Comparison of ENCODE assay signal across 10 mouse cellular contexts in the genomic region with DNA sequence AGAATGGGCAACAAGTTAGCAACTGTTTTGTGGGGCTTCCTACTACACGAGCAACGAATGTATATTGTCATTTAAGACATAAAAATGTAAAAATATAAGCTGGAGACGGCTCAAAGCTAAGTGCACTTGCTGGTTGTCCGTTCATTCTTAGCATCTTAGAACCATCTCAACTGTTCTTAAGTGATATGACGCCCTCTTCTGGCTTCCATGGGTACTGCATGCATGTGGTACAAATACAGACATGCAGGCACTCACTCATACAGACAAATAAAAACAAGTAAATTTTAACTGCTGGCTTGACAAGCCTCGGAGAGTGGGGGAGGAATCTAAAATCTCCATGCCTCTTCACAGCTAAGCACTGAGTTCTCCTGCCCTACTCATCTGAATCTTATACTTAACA. TPM values are rescaled to one million over a fixed set of nuclear protein-coding genes. Genes with fewer than 3 reads are reported as not detected.
DNase-seq lines count a peak whose midpoint lies in the region; ATAC-seq lines count a peak whose summit lies in the region.
"Had no signal": no experiment of that assay in that cellular context is flagged by ENCODE, and none has a peak within 500 bp of the region (broad histone marks: within the 10 kb centered on the region; RNA-seq: fewer than 3 reads in every experiment).

No protein-coding gene starts in this region.

- WGBS in limb, embryonic 11.5 days, result 69% methylated on average over 6 of the region's 6 CpGs
- WGBS in limb, embryonic 10.5 days, result 74% methylated on average over 6 of the region's 6 CpGs

- no peak for ATAC-seq in limb, embryonic 11.5 days (ENCODE audit: insufficient number of reproducible peaks, low FRiP score, low TSS enrichment, low read depth)
- no peak for ATAC-seq in monocyte, adult 5-6 weeks (replicated peaks; ENCODE audit: insufficient number of reproducible peaks, low FRiP score, low TSS enrichment, poor library complexity, severe bottlenecking)

- no peaks in the 10 kb centered on the region for H3K27me3 ChIP-seq in limb, embryonic 11.5 days (ENCODE audit: control insufficient read depth, insufficient read depth, low read length)
- no peaks in the 10 kb centered on the region for H3K27me3 ChIP-seq in limb, embryonic 10.5 days (ENCODE audit: low read depth, poor library complexity, severe bottlenecking)

- no peak overlapping the region for H3K4me2 ChIP-seq in limb, embryonic 11.5 days (ENCODE audit: low read depth, severe bottlenecking)

- no peak overlapping the region for H3K27ac ChIP-seq in limb, embryonic 11.5 days (replicated peaks; ENCODE audit: low read depth, low read length)
- H3K27ac ChIP-seq in limb, embryonic 10.5 days, result no peak overlapping the region

- no peaks in the 10 kb centered on the region for H3K9me3 ChIP-seq in limb, embryonic 11.5 days (ENCODE audit: control insufficient read depth, low read length)
- H3K9me3 ChIP-seq in limb, embryonic 10.5 days (replicated peaks), result no peaks in the 10 kb centered on the region

- H3K36me3 ChIP-seq in limb, embryonic 11.5 days (ENCODE audit: control insufficient read depth, insufficient read depth, low read length), result no peaks in the 10 kb centered on the region
- H3K36me3 ChIP-seq in limb, embryonic 10.5 days, result no peaks in the 10 kb centered on the region

- no peak overlapping the region for H3K4me3 ChIP-seq in limb, embryonic 11.5 days (ENCODE audit: low read depth, low read length)
- H3K4me3 ChIP-seq in limb, embryonic 10.5 days, result no peak overlapping the region

- H3K9ac ChIP-seq in limb, embryonic 11.5 days (ENCODE audit: low read length), result no peak overlapping the region

- H3K4me1 ChIP-seq in limb, embryonic 11.5 days (ENCODE audit: control insufficient read depth, insufficient read depth, low read length), result no peaks in the 10 kb centered on the region
- 0 out of 2 replicates have a peak, but pooled peaks cover 3% of the 10 kb centered on the region for H3K4me1 ChIP-seq in limb, embryonic 10.5 days

- DNase-seq in adrenal gland, postnatal 10 days, result peak; percentile 19
- DNase-seq in adrenal gland, postnatal 36 days, result no peak
- peak; percentile 47 for DNase-seq in limb, embryonic 11.5 days (ENCODE audit: low spot score)
- no peak for DNase-seq in limb, embryonic 10.5 days (ENCODE audit: low spot score)
- peak; percentile 5 for DNase-seq in c-Kit-positive CD71-positive TER-119-negative erythroid progenitor cells, embryonic 14.5 days (ENCODE audit: low read depth)
- DNase-seq in right cerebral cortex, postnatal 14 days, result peak; percentile 71
- DNase-seq in adrenal gland, adult 8-10 months, result no peak
- DNase-seq: cerebellum, adult 8-10 months had no signal

RNA-seq across cellular contexts. Expression of gene Topaz1, which starts 55.3 kb away (rescaled TPM):
- total RNA-seq in adrenal gland, postnatal 10 days (2021), result not detected
- total RNA-seq in adrenal gland, postnatal 36 days (2021), result not detected
- polyA plus RNA-seq in limb, embryonic 11.5 days (2014; fragmentation: Nextera tagmentation; extraction: Ambion mirVana), result not detected in 2 replicates
- polyA plus RNA-seq in limb, embryonic 10.5 days (2016; fragmentation: Nextera tagmentation; extraction: Ambion mirVana), result 0.04 TPM in 1 of 2 replicates, not detected in the other
- not detected in 3 replicates for total RNA-seq in monocyte, adult 5-6 weeks (2017)
- under 1 TPM in 2 of 4 experiments, not detected in 2; 0.06 to 0.59 TPM for total RNA-seq in adrenal gland, adult 8-10 months (2022)
- total RNA-seq: gastrocnemius, adult 8-10 months had no signal

Comparison
In these comparisons a context has a peak if more than half of its experiments do, and no peak if none do; other contexts are left out.
1. DNase-seq: peak in adrenal gland, postnatal 10 days (single experiment), limb, embryonic 11.5 days (single experiment), c-Kit-positive CD71-positive TER-119-negative erythroid progenitor cells, embryonic 14.5 days (single experiment) and right cerebral cortex, postnatal 14 days (single experiment); none in adrenal gland, postnatal 36 days (0 of 2), limb, embryonic 10.5 days (single experiment) and adrenal gland, adult 8-10 months (single experiment).